Mouse (Mus musculus): ENCODE results near the gene B130006D01Rik.

DNA sequence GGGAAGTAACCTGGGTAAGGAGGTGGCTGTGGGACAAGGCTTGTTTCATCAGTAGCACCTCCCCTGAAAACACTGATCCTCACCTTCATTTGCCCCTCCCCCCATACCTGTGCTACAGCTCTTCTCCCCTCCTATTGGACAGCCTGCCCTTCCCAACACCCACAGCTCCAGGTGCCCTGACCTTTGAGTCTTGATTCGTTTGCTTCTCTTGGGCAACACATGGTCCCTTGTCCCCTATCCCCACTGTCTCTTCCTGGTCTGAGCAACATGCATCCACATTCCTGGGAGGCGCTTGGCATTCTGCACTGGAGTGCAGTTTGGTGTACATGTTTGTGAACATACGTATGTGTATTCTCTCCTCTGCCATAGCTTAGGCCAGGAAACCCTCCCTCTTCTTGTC, 40.4 kb upstream of the B130006D01Rik start:
- no peak for TF ChIP-seq POLR2A (IDR thresholded peaks at IDR 0.05; ENCODE audit: borderline replicate concordance, insufficient read depth, low read length)
- no peak for TF ChIP-seq CTCF (IDR thresholded peaks at IDR 0.05; ENCODE audit: borderline replicate concordance, insufficient read depth, low read depth, low read length)
